11 mouse cellular contexts compared by ENCODE assay signal in the genomic region with DNA sequence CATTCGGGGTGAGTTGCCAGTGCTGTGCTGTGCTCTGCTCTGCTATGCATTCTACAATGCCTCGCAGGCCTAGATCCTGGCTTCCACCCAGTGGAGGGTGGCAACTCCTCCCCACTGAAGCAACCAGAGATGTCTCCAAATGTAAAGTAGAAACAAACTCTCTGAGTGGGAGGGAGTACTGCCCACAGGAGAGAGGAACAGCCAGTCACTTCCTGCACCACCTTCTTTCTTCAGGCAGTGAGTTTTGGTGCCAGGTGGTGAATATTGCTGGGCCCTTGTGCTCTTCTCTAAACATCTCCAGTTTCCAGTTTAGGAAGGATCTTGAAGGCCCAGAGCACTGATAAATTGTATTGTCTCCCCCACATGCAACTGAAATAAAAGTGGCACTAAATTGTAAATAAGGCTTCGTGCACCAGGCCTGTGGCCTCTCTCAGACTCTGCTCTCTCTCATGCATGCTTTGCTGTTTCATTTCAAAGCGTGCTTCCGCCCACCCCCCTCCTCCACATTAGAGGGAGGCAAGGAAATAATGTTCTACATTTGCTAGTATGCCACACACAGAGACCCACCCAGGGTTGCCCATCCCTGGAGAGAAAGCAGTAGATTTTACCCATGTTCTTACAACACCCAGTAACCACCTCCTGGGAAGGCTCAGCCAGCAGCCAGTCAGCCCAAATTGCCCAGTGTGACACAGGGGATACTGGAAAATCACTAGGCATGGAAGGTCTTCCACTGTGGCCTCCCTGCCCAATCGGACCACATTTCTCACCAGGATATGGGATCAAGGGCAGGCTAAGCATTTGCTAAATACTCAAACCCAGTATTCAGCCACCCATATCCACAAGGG. TPM values are rescaled to one million over a fixed set of nuclear protein-coding genes. Genes with fewer than 3 reads are reported as not detected.
A peak's percentile ranks its signal among the peaks of the same experiment; 100 is the strongest.
DNase-seq lines count a peak whose midpoint lies in the region; ATAC-seq lines count a peak whose summit lies in the region.
"Had no signal": no experiment of that assay in that cellular context is flagged by ENCODE, and none has a peak within 500 bp of the region (broad histone marks: within the 10 kb centered on the region; RNA-seq: fewer than 3 reads in every experiment).

No protein-coding gene starts in this region.

- no peak overlapping the region for H3K4me3 ChIP-seq in kidney, embryonic 16.5 days (ENCODE audit: low read length)
- H3K4me3 ChIP-seq in neural tube, embryonic 15.5 days (replicated peaks) = no peak overlapping the region
- H3K4me3 ChIP-seq: limb, embryonic 12.5 days had no signal

- H3K4me2 ChIP-seq in kidney, embryonic 16.5 days (replicated peaks; ENCODE audit: low read depth, low read length) = no peak overlapping the region
- no peak overlapping the region for H3K4me2 ChIP-seq in neural tube, embryonic 15.5 days
- H3K4me2 ChIP-seq: limb, embryonic 12.5 days had no signal

- H3K9ac ChIP-seq in kidney, embryonic 16.5 days (replicated peaks; ENCODE audit: low read length) = no peak overlapping the region
- H3K9ac ChIP-seq in neural tube, embryonic 15.5 days (replicated peaks) = no peak overlapping the region
- H3K9ac ChIP-seq: limb, embryonic 12.5 days had no signal

- no peaks in the 10 kb centered on the region for H3K9me3 ChIP-seq in kidney, embryonic 16.5 days (ENCODE audit: low read length)
- H3K9me3 ChIP-seq in neural tube, embryonic 15.5 days (replicated peaks) = no peaks in the 10 kb centered on the region
- H3K9me3 ChIP-seq: limb, embryonic 12.5 days had no signal

- 55% methylated on average over 6 of the region's 6 CpGs for WGBS in kidney, embryonic 16.5 days
- WGBS in neural tube, embryonic 15.5 days = 72% methylated on average over 6 of the region's 6 CpGs

- ATAC-seq in kidney, embryonic 16.5 days (ENCODE audit: low FRiP score, low TSS enrichment) = no peak
- ATAC-seq in activated CD4-positive, CD25-positive, alpha-beta regulatory T cell, adult 4 months = peak; percentile 63
- ATAC-seq in megakaryocyte progenitor cell, adult 5-6 weeks (replicated peaks; ENCODE audit: poor library complexity) = peak; percentile 47
- ATAC-seq in neural tube, embryonic 15.5 days (ENCODE audit: low FRiP score) = no peak
- ATAC-seq: hindbrain, embryonic 16.5 days had no signal

- no peak for DNase-seq in kidney, postnatal 4 days
- peak; percentile 61 for DNase-seq in CD4-positive helper T cell, adult 2 months (ENCODE audit: low read depth, low spot score)
- no peak for DNase-seq in spleen, adult 18-20 months
- DNase-seq: gastrocnemius, postnatal 25 days had no signal

- H3K27me3 ChIP-seq in kidney, embryonic 16.5 days (ENCODE audit: insufficient read depth, low read length) = no peaks in the 10 kb centered on the region
- H3K27me3 ChIP-seq in neural tube, embryonic 15.5 days (replicated peaks) = no peaks in the 10 kb centered on the region
- H3K27me3 ChIP-seq: limb, embryonic 12.5 days had no signal

- H3K4me1 ChIP-seq in kidney, embryonic 16.5 days (ENCODE audit: insufficient read depth, low read length) = peaks cover 31% of the 10 kb centered on the region
- no peaks in the 10 kb centered on the region for H3K4me1 ChIP-seq in neural tube, embryonic 15.5 days

- H3K36me3 ChIP-seq in kidney, embryonic 16.5 days (ENCODE audit: insufficient read depth, low read length) = no peaks in the 10 kb centered on the region
- no peaks in the 10 kb centered on the region for H3K36me3 ChIP-seq in neural tube, embryonic 15.5 days
- H3K36me3 ChIP-seq: limb, embryonic 12.5 days had no signal

- peak overlapping the region; percentile 55 for H3K27ac ChIP-seq in kidney, embryonic 16.5 days (ENCODE audit: low read length)
- no peak overlapping the region for H3K27ac ChIP-seq in neural tube, embryonic 15.5 days (replicated peaks)
- H3K27ac ChIP-seq: limb, embryonic 12.5 days; stomach, postnatal 0 days had no signal

RNA-seq across cellular contexts. Expression of gene Pemt, which starts 13.5 kb away (rescaled TPM):
- polyA plus RNA-seq in kidney, embryonic 16.5 days (2015; fragmentation: Nextera tagmentation; extraction: Ambion mirVana) = 11.2 and 12.2 TPM in 2 replicates
- polyA plus RNA-seq in activated CD4-positive, CD25-positive, alpha-beta regulatory T cell, adult 4 months (2017; shearing (Covaris generic)) = 1 to 10 TPM; 1.5 to 2.1 TPM
- total RNA-seq in megakaryocyte progenitor cell, adult 5-6 weeks (2015) = 14.2 and 20.6 TPM in 2 replicates
- total RNA-seq in megakaryocyte progenitor cell, adult 5-6 weeks (2017) = 4.3 and 7.7 TPM in 2 replicates
- polyA plus RNA-seq in neural tube, embryonic 15.5 days (2015; fragmentation: Nextera tagmentation; extraction: Ambion mirVana) = 8.5 and 9.0 TPM in 2 replicates

Comparison
In these comparisons a context has a peak if more than half of its experiments do, and no peak if none do; other contexts are left out.
1. ATAC-seq: peak in activated CD4-positive, CD25-positive, alpha-beta regulatory T cell, adult 4 months (single experiment) and megakaryocyte progenitor cell, adult 5-6 weeks (single experiment); none in kidney, embryonic 16.5 days (single experiment) and neural tube, embryonic 15.5 days (single experiment).